Mouse (Mus musculus) MEL (cell line): Measurements from ENCODE around the gene Slc35c2. TPM values are rescaled to one million over a fixed set of nuclear protein-coding genes. Genes with fewer than 3 reads are reported as not detected.

ENCODE experiments used
- DNase-seq: peaks from one replicate; pipeline ENCODE4 v3.0.0; 2011; ENCODE audit warnings: low read depth, low spot score
- H3K27ac ChIP-seq: 2 replicates; pipeline ENCODE4 v1.5.1; 2012; ENCODE audit warnings: low read depth, mild to moderate bottlenecking, control low read depth, low read length, moderate library complexity; ENCODE audit not compliant: control insufficient read depth
- H3K27me3 ChIP-seq, 2 experiments: fragments of 150-350 bp in 1 of 2; sonication (generic) in 1 of 2; 2 replicates each; pipeline ENCODE4 v1.6.1; 2012; ENCODE audit warnings: low read length in 2 of 2, mild to moderate bottlenecking in 2 of 2, improper control_type of control experiment in 1 of 2, moderate library complexity in 1 of 2; ENCODE audit not compliant: insufficient read depth in 2 of 2, control insufficient read depth in 1 of 2
- H3K36me3 ChIP-seq, 2 experiments: 2 replicates each; pipeline ENCODE4 v1.6.1; 2012 to 2014; ENCODE audit warnings: low read length in 2 of 2, improper control_type of control experiment in 1 of 2, inconsistent platforms in 1 of 2, mild to moderate bottlenecking in 1 of 2; ENCODE audit not compliant: insufficient read depth in 2 of 2, control insufficient read depth in 1 of 2
- H3K4me1 ChIP-seq, 2 experiments: fragments of 150-350 bp in 1 of 2; sonication (generic) in 1 of 2; 2 replicates each; pipeline ENCODE4 v1.6.1; 2012; ENCODE audit warnings: low read length in 2 of 2, improper control_type of control experiment in 1 of 2, mild to moderate bottlenecking in 1 of 2; ENCODE audit not compliant: insufficient read depth in 2 of 2, control insufficient read depth in 1 of 2
- H3K4me3 ChIP-seq, 2 experiments: fragments of 150-350 bp in 1 of 2; sonication (generic) in 1 of 2; 2 replicates each; pipeline ENCODE4 v1.5.1; 2012; ENCODE audit warnings: low read depth in 2 of 2, low read length in 2 of 2, mild to moderate bottlenecking in 2 of 2, moderate library complexity in 2 of 2, control low read depth in 1 of 2, improper control_type of control experiment in 1 of 2; ENCODE audit not compliant: control insufficient read depth in 1 of 2, insufficient read depth in 1 of 2
- H3K79me2 ChIP-seq: 2 replicates; pipeline ENCODE4 v1.6.1; 2012; ENCODE audit warnings: mild to moderate bottlenecking, low read length, moderate library complexity; ENCODE audit not compliant: control insufficient read depth, poor library complexity, insufficient read depth
- H3K9ac ChIP-seq: 2 replicates; pipeline ENCODE4 v1.6.1; 2012; ENCODE audit warnings: low read depth, mild to moderate bottlenecking, control low read depth, low read length, moderate library complexity; ENCODE audit not compliant: control insufficient read depth, poor library complexity, severe bottlenecking
- H3K9me3 ChIP-seq: fragments of 150-350 bp; sonication (generic); replicated peaks from 2 replicates; pipeline ENCODE4 v1.6.1; 2012; ENCODE audit warnings: mild to moderate bottlenecking, low read length, improper control_type of control experiment, moderate library complexity; ENCODE audit not compliant: insufficient read depth
- BHLHE40 ChIP-seq: IDR thresholded peaks from 2 replicates; pipeline ENCODE4 v1.6.1; 2012; ENCODE audit warnings: low read depth, mild to moderate bottlenecking, inconsistent platforms, low read length, improper control_type of control experiment, borderline replicate concordance
- E2F4 ChIP-seq: IDR thresholded peaks from 2 replicates; pipeline ENCODE4 v1.6.1; 2011; ENCODE audit warnings: low read depth, low read length, improper control_type of control experiment, borderline replicate concordance
- GABPA ChIP-seq: IDR thresholded peaks from 2 replicates; pipeline ENCODE4 v1.6.1; 2012; ENCODE audit warnings: low read depth, mild to moderate bottlenecking, inconsistent platforms, low read length, improper control_type of control experiment, moderate library complexity
- KAT2A ChIP-seq: conservative IDR thresholded peaks from 2 replicates; pipeline ENCODE4 v1.6.1; 2012; ENCODE audit warnings: low read depth, low read length, improper control_type of control experiment, inconsistent platforms
- MAFK ChIP-seq: IDR thresholded peaks from 2 replicates; pipeline ENCODE4 v1.6.1; 2011; ENCODE audit warnings: low read depth, mild to moderate bottlenecking, low read length, improper control_type of control experiment, borderline replicate concordance
- MAX ChIP-seq: IDR thresholded peaks from 2 replicates; pipeline ENCODE4 v1.6.1; 2011; ENCODE audit warnings: low read length, improper control_type of control experiment
- MXI1 ChIP-seq: IDR thresholded peaks from 2 replicates; pipeline ENCODE4 v1.6.1; 2011; ENCODE audit warnings: mild to moderate bottlenecking, low read depth, low read length, improper control_type of control experiment
- MYB ChIP-seq: IDR thresholded peaks from 2 replicates; pipeline ENCODE4 v1.6.1; 2011; ENCODE audit warnings: mild to moderate bottlenecking, low read depth, low read length, improper control_type of control experiment
- MYC ChIP-seq: IDR thresholded peaks from 2 replicates; pipeline ENCODE4 v1.6.1; 2011; ENCODE audit warnings: low read depth, mild to moderate bottlenecking, low read length, improper control_type of control experiment, moderate library complexity
- NELFE ChIP-seq: IDR thresholded peaks from 2 replicates; pipeline ENCODE4 v1.6.1; 2011; ENCODE audit warnings: low read depth, low read length, improper control_type of control experiment
- POLR2A ChIP-seq, 2 experiments: IDR thresholded peaks; 2 replicates each; pipeline ENCODE4 v1.6.1; 2011 to 2012; ENCODE audit warnings: low read length in 2 of 2, mild to moderate bottlenecking in 2 of 2, control low read depth in 1 of 2, improper control_type of control experiment in 1 of 2, low read depth in 1 of 2, moderate library complexity in 1 of 2; ENCODE audit not compliant: control insufficient read depth in 1 of 2, insufficient read depth in 1 of 2, poor library complexity in 1 of 2
- POLR2AphosphoS2 ChIP-seq: IDR thresholded peaks from 2 replicates; pipeline ENCODE4 v1.6.1; 2011; ENCODE audit warnings: low read length, improper control_type of control experiment
- SMC3 ChIP-seq: IDR thresholded peaks from 2 replicates; pipeline ENCODE4 v1.6.1; 2011; ENCODE audit warnings: low read depth, low read length, improper control_type of control experiment
- TAL1 ChIP-seq: IDR thresholded peaks from 2 replicates; pipeline ENCODE4 v1.6.1; 2012; ENCODE audit warnings: mild to moderate bottlenecking, inconsistent platforms, low read length, moderate library complexity, mixed read lengths
- TBP ChIP-seq: IDR thresholded peaks from 2 replicates; pipeline ENCODE4 v1.8.0; 2011; ENCODE audit warnings: low read depth, low read length, improper control_type of control experiment
- UBTF ChIP-seq: IDR thresholded peaks from 2 replicates; pipeline ENCODE4 v1.6.1; 2012; ENCODE audit warnings: low read depth, mild to moderate bottlenecking, inconsistent platforms, low read length, improper control_type of control experiment, moderate library complexity, borderline replicate concordance; ENCODE audit not compliant: insufficient read depth
- USF1 ChIP-seq: IDR thresholded peaks from 2 replicates; pipeline ENCODE4 v1.6.1; 2014; ENCODE audit warnings: low read depth, mild to moderate bottlenecking, inconsistent platforms, low read length, improper control_type of control experiment, moderate library complexity
- ZC3H11A ChIP-seq: IDR thresholded peaks from 2 replicates; pipeline ENCODE4 v1.6.1; 2012; ENCODE audit warnings: low read depth, mild to moderate bottlenecking, inconsistent platforms, low read length, improper control_type of control experiment
- ZKSCAN1 ChIP-seq: IDR thresholded peaks from 2 replicates; pipeline ENCODE4 v1.6.1; 2012; ENCODE audit warnings: low read depth, mild to moderate bottlenecking, inconsistent platforms, low read length, improper control_type of control experiment, moderate library complexity
- ZNF384 ChIP-seq: IDR thresholded peaks from 2 replicates; pipeline ENCODE4 v1.6.1; 2012; ENCODE audit warnings: low read depth, mild to moderate bottlenecking, inconsistent platforms, low read length, improper control_type of control experiment
- polyA plus RNA-seq, 2 experiments: library from polyadenylated mRNA; stranded (reverse) in 1 of 2; unstranded in 1 of 2; fragments of >175 nt in 1 of 2; fragments of >200 nt in 1 of 2; gene quantifications; 2 replicates each; pipeline versions ENCODE4 v1.2.1 to v1.2.4; 2012; ENCODE audit warnings: low replicate concordance in 2 of 2, low read depth in 1 of 2; ENCODE audit not compliant: insufficient read length in 2 of 2, insufficient read depth in 1 of 2, missing spikeins in 1 of 2
- total RNA-seq: library from RNA; depleted of rRNA; stranded (reverse); fragments of 300-350 nt; gene quantifications from 2 replicates; pipeline ENCODE4 v1.2.3, GENCODE M21; 2012

Slc35c2 gene
- total and polyA plus RNA-seq, 3 experiments = 64.9 to 121 TPM; not detected in 1

DNA sequence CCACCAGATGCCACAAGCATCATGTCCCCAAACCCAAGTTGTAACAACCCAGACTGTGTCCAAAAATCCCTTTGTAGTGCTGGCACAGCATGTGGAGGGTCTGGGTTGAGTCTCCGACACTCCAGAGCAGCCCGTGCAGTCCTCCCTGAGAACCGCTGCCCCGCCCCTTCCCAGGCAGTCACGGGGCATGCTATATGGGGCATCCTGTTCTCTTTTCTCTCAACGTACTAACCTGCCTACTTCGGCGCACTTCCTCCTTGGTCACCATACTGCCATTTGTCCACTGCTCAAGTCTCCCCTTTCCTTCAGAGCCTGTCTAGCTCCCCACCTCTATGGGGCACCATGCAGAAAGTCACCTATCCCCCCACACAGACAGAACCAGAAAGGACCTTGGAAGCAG, 2.0 kb downstream of the Slc35c2 start:
- Histone ChIP-seq H3K4me1 (peaks cover 3 to 22% of the 10 kb centered on the region in 2 experiments), H3K9me3 (no peaks in the 10 kb centered on the region), H3K9ac (peak overlapping the region; percentile 33; the same call in 1 of the 2 replicates), H3K4me3 (no peak overlapping the region), H3K36me3 (peaks cover 0 to 2% of the 10 kb centered on the region in 2 experiments; a peak in 2 of 4 replicates), H3K27ac (peak overlapping the region; percentile 56; the same call in 1 of the 2 replicates), H3K79me2 (peaks cover 7% of the 10 kb centered on the region; the same call in 1 of the 2 replicates), H3K27me3 (no peaks in the 10 kb centered on the region)
- TF ChIP-seq USF1 (no peak), E2F4 (no peak), MYC (no peak), NELFE (no peak), ZKSCAN1 (no peak), TAL1 (no peak)
- DNase-seq = peak; percentile 26

DNA sequence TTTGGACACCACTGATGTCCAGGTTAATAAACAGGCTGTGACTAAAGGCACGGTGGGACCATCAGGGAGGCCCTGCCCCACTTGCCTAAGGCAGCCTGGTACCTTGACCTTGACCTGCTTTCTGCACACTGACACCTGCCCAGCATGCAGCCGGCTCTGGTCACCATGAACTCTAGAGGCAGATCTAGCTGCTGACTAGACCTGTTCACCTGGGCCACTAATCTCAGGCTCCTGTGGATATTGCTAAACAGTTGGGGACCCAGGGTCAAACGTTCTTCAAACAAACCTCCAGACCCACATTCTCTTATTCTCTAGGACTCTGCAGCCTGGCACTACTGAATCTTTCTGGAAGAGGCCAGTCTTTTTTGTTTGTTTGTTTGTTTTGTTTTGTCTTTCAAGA, 2.6 kb downstream of the Slc35c2 start:
- no peak overlapping the region for H3K27ac ChIP-seq
- H3K9me3 ChIP-seq = no peaks in the 10 kb centered on the region
- H3K27me3 ChIP-seq = no peaks in the 10 kb centered on the region
- no peak for TF ChIP-seq TAL1
- H3K79me2 ChIP-seq = peaks cover 7% of the 10 kb centered on the region; the same call in 1 of the 2 replicates
- no peak overlapping the region for H3K4me3 ChIP-seq
- peaks cover 3 to 22% of the 10 kb centered on the region in 2 experiments for H3K4me1 ChIP-seq
- no peak overlapping the region for H3K9ac ChIP-seq
- peaks cover 0 to 2% of the 10 kb centered on the region in 2 experiments; a peak in 2 of 4 replicates for H3K36me3 ChIP-seq
- DNase-seq = no peak

GRCm38 (mm10) chr2:165284377-165284776, 3.3 kb downstream of the Slc35c2 start:
- no peak for DNase-seq
- Histone ChIP-seq H3K9ac (no peak overlapping the region), H3K36me3 (peaks cover 0 to 2% of the 10 kb centered on the region in 2 experiments; a peak in 2 of 4 replicates), H3K27me3 (no peaks in the 10 kb centered on the region), H3K27ac (no peak overlapping the region), H3K79me2 (peaks cover 7% of the 10 kb centered on the region; the same call in 1 of the 2 replicates), H3K4me1 (peaks cover 3 to 22% of the 10 kb centered on the region in 2 experiments), H3K4me3 (no peak overlapping the region), H3K9me3 (no peaks in the 10 kb centered on the region)
- TF ChIP-seq SMC3 (no peak), MXI1 (no peak), MAX (no peak), TBP (no peak), BHLHE40 (no peak), MYB (no peak), UBTF (no peak), POLR2AphosphoS2 (no peak), ZNF384 (no peak), GABPA (no peak), KAT2A (no peak), POLR2A (IDR thresholded peaks at IDR 0.05; ENCODE audit: control insufficient read depth in 1 of 2, insufficient read depth in 1 of 2, low read depth in 1 of 2, low read length in 2 of 2, poor library complexity in 1 of 2) (no peak), ZC3H11A (no peak), MAFK (no peak)
